Mouse (Mus musculus): Measurements from ENCODE around the gene Foxo3.

GRCm38 (mm10) chr10:42235321-42235720, 41.2 kb downstream of the Foxo3 start:
- TF ChIP-seq CTCF (IDR thresholded peaks at IDR 0.05; ENCODE audit: extremely low read depth, insufficient read depth, low read length): no peak
- no peak for TF ChIP-seq POLR2A (IDR thresholded peaks at IDR 0.05; ENCODE audit: extremely low read depth, insufficient read depth, low read length)

All from cortical plate, adult 2 months (tissue).